Mouse (Mus musculus): Measurements from ENCODE around the gene Lonp1. TPM values are rescaled to one million over a fixed set of nuclear protein-coding genes. Genes with fewer than 3 reads are reported as not detected.

Gene Lonp1
- polyA plus RNA-seq, 1 experiment = 29.5 TPM

DNA sequence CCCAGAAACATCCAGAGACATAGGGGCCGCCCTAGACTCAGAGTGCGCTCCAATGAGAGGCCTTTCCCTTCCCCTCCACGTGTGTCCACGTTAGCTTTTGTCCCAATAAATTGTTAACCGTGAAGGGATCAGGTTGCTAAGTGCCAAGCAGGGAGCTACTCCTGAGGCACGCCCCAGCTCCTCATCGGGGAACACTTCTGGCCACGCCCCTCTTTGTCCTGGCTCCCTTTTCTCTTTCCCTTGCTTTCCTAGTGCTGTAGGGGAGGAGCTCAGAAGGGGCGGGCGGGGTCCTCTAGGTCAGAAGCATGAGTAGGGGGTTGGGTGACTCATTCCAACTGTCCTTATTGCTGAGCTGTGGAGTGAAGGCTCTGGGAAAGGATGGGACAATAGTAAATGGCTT is 37.6 kb upstream of the Lonp1 start:
- 47% methylated on average over 10 of the region's 10 CpGs for WGBS
- no peaks in the 10 kb centered on the region; the same call in 1 of the 2 replicates for H3K4me1 ChIP-seq (ENCODE audit: control insufficient read depth, insufficient read depth, low read length)
- H3K4me3 ChIP-seq (replicated peaks; ENCODE audit: control insufficient read depth, low read depth, low read length) = no peak overlapping the region
- no peak overlapping the region for H3K27ac ChIP-seq (ENCODE audit: control insufficient read depth, insufficient read depth, low read depth, low read length, poor library complexity)
- no peak for TF ChIP-seq CTCF (IDR thresholded peaks at IDR 0.05; ENCODE audit: control insufficient read depth, insufficient read depth, low read length)
- no peak for TF ChIP-seq POLR2A (IDR thresholded peaks at IDR 0.05; ENCODE audit: borderline replicate concordance, control insufficient read depth, low read depth, low read length)

DNA sequence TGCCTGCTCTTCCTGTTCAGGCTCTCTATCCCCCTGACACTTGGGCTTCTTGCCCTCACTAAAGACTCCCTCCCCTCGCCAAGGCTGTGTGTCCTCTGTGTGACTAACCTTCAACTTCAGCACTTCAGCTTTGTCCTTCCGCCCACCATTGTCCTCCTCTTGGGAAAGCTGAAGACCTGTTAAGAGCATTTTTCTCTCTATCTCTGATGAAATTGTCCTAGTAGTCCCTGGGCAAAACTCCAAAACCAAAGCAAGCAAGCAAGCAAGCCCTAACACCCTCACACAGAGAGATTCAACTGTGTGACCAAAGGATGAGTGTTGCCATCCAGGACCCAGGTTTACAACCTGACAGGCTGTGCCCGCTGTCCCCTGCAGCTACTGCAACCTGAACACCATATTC is 37.0 kb upstream of the Lonp1 start:
- Histone ChIP-seq H3K27ac (ENCODE audit: control insufficient read depth, insufficient read depth, low read depth, low read length, poor library complexity) (no peak overlapping the region), H3K4me1 (ENCODE audit: control insufficient read depth, insufficient read depth, low read length) (no peaks in the 10 kb centered on the region; the same call in 1 of the 2 replicates), H3K4me3 (replicated peaks; ENCODE audit: control insufficient read depth, low read depth, low read length) (no peak overlapping the region)
- TF ChIP-seq CTCF (IDR thresholded peaks at IDR 0.05; ENCODE audit: control insufficient read depth, insufficient read depth, low read length) (no peak), POLR2A (IDR thresholded peaks at IDR 0.05; ENCODE audit: borderline replicate concordance, control insufficient read depth, low read depth, low read length) (no peak)
- 70% methylated on average over 3 of the region's 3 CpGs for WGBS

DNA sequence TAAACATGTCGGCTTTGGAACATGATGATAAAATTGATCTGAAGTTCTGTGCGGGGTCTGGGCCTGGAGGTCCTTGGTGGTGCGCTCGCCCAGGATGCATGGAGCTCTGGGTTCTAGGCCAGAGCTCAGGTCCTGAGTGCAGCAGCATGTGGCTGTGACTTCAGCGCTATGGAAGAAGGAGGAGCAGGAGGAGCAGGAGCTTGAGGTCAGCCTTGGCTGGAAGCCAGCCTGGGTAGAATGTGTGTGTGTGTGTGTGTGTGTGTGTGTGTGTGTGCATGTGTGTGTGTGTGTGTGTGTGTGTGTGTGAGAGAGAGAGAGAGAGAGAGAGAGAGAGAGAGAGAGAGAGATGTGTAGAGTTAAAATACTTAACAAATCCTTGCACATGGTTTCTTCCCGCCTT is 29.5 kb upstream of the Lonp1 start:
- TF ChIP-seq CTCF (IDR thresholded peaks at IDR 0.05; ENCODE audit: control insufficient read depth, insufficient read depth, low read length) = no peak
- TF ChIP-seq POLR2A (IDR thresholded peaks at IDR 0.05; ENCODE audit: borderline replicate concordance, control insufficient read depth, low read depth, low read length) = no peak
- Histone ChIP-seq H3K4me1 (ENCODE audit: control insufficient read depth, insufficient read depth, low read length) (no peaks in the 10 kb centered on the region), H3K4me3 (replicated peaks; ENCODE audit: control insufficient read depth, low read depth, low read length) (no peak overlapping the region), H3K27ac (ENCODE audit: control insufficient read depth, insufficient read depth, low read depth, low read length, poor library complexity) (no peak overlapping the region)
- 71% methylated on average over 6 of the region's 6 CpGs for WGBS

DNA sequence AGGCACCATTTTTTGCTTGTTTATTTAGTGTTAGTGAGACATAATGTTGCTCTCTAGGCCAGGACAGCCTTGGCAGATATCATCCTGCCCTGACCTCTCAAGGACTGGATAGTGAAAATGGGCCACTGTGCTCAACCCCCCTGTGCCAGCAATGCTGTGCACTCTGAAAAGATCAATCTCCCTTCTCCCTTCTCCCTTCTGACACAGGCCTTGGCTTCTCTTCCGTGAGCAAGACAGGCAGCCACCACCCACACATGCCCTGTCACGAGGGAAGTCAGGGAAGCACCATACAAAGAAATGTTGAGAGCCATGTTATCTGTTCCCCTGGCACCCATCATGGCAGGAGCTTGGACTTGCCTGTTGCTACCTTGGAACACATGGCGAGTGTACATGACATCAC is 28.6 kb upstream of the Lonp1 start:
- Histone ChIP-seq H3K4me1 (ENCODE audit: control insufficient read depth, insufficient read depth, low read length) (no peaks in the 10 kb centered on the region), H3K27ac (ENCODE audit: control insufficient read depth, insufficient read depth, low read depth, low read length, poor library complexity) (no peak overlapping the region), H3K4me3 (replicated peaks; ENCODE audit: control insufficient read depth, low read depth, low read length) (no peak overlapping the region)
- 78% methylated on average over 3 of the region's 3 CpGs for WGBS
- no peak for TF ChIP-seq POLR2A (IDR thresholded peaks at IDR 0.05; ENCODE audit: borderline replicate concordance, control insufficient read depth, low read depth, low read length)
- TF ChIP-seq CTCF (IDR thresholded peaks at IDR 0.05; ENCODE audit: control insufficient read depth, insufficient read depth, low read length) = no peak

DNA sequence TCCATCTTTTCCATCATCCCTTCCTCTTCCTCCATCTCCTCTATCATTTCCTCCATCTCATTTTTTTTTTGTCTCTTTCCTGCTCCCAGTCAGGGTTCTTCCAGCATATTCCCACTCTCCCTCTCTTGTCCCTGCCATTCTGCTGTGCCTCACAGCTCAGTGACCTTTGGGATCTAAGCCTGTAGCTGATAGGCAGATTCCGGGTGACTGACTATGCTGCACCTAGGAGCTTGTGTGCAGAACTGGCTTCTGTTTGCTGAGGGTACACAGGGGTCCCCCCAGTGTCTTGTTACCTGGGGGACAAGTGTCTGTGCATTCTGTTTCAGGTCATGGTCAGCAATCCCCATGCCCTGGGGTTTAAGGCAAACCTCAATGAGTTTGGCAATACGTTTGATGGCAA is 28.1 kb upstream of the Lonp1 start:
- TF ChIP-seq POLR2A (IDR thresholded peaks at IDR 0.05; ENCODE audit: borderline replicate concordance, control insufficient read depth, low read depth, low read length) = no peak
- no peak for TF ChIP-seq CTCF (IDR thresholded peaks at IDR 0.05; ENCODE audit: control insufficient read depth, insufficient read depth, low read length)
- 76% methylated on average over 2 of the region's 2 CpGs for WGBS
- H3K4me3 ChIP-seq (replicated peaks; ENCODE audit: control insufficient read depth, low read depth, low read length) = no peak overlapping the region
- no peaks in the 10 kb centered on the region for H3K4me1 ChIP-seq (ENCODE audit: control insufficient read depth, insufficient read depth, low read length)
- H3K27ac ChIP-seq (ENCODE audit: control insufficient read depth, insufficient read depth, low read depth, low read length, poor library complexity) = no peak overlapping the region

DNA sequence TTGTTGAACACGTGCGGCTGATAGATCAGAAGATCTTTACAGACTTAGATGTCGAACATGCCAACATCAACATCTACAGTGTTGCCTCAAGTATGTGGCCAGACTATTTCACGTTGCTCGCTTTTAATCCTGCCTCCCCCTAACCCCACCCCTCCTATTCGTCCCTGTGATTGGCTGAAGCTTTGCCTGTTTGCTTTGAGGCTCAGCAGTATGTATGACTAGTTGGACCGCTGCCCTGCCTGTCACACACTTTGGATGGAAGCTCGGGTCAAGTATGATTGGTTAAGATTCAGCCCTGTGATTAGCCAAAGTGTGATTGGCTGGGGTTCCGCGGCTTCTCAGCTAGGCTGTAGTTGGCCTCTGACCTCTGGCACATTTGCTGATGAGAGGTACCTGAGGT is 25.1 kb upstream of the Lonp1 start:
- Histone ChIP-seq H3K4me3 (replicated peaks; ENCODE audit: control insufficient read depth, low read depth, low read length) (no peak overlapping the region), H3K4me1 (ENCODE audit: control insufficient read depth, insufficient read depth, low read length) (no peaks in the 10 kb centered on the region), H3K27ac (ENCODE audit: control insufficient read depth, insufficient read depth, low read depth, low read length, poor library complexity) (no peak overlapping the region)
- 32% methylated on average over 10 of the region's 10 CpGs for WGBS
- TF ChIP-seq CTCF (IDR thresholded peaks at IDR 0.05; ENCODE audit: control insufficient read depth, insufficient read depth, low read length) = no peak
- no peak for TF ChIP-seq POLR2A (IDR thresholded peaks at IDR 0.05; ENCODE audit: borderline replicate concordance, control insufficient read depth, low read depth, low read length)

DNA sequence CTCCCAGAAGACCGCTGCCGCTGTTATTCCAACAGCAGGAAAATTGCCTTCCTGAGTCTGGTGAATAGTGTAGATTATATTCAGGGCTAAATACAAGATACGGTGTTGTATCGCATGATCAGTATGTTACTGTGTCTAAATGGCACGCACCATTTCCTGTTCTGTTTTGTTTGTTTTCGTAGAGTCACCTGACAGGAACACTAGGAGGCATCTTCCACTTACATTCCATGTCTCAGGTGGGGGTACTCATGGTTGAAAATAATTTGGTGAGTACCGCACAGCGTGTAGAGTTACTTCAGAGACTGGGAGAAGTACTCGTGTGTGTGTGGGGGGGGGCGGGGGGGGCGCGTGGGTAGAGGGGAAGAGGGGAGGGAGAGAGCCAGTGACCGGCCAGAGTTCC is 20.9 kb upstream of the Lonp1 start:
- WGBS = 44% methylated on average over 10 of the region's 13 CpGs
- no peak for TF ChIP-seq POLR2A (IDR thresholded peaks at IDR 0.05; ENCODE audit: borderline replicate concordance, control insufficient read depth, low read depth, low read length)
- TF ChIP-seq CTCF (IDR thresholded peaks at IDR 0.05; ENCODE audit: control insufficient read depth, insufficient read depth, low read length) = no peak
- no peaks in the 10 kb centered on the region for H3K4me1 ChIP-seq (ENCODE audit: control insufficient read depth, insufficient read depth, low read length)
- H3K27ac ChIP-seq (ENCODE audit: control insufficient read depth, insufficient read depth, low read depth, low read length, poor library complexity) = no peak overlapping the region
- H3K4me3 ChIP-seq (replicated peaks; ENCODE audit: control insufficient read depth, low read depth, low read length) = no peak overlapping the region

DNA sequence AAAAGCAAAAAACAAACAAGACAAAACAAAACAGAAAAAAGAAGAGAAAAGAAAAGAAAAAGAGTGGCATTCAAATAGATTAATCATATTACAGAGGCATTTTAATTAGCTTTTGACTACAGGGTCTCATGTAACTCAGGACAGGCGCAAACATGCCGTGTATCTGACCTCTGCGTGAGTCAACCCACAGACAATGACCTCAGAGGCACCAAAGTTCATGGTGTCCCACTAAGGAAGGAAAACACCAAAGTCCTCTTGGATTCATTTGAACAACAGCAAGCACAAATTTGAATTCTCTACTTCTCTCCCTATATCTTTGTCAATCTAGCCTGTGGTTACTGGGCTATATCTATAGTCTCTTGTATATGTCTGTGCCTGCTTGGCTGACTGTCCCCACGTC is 16.6 kb upstream of the Lonp1 start:
- H3K27ac ChIP-seq (ENCODE audit: control insufficient read depth, insufficient read depth, low read depth, low read length, poor library complexity) = no peak overlapping the region
- no peaks in the 10 kb centered on the region; the same call in 1 of the 2 replicates for H3K4me1 ChIP-seq (ENCODE audit: control insufficient read depth, insufficient read depth, low read length)
- WGBS = 78% methylated on average over 4 of the region's 4 CpGs
- no peak overlapping the region for H3K4me3 ChIP-seq (replicated peaks; ENCODE audit: control insufficient read depth, low read depth, low read length)
- TF ChIP-seq CTCF (IDR thresholded peaks at IDR 0.05; ENCODE audit: control insufficient read depth, insufficient read depth, low read length) = no peak
- no peak for TF ChIP-seq POLR2A (IDR thresholded peaks at IDR 0.05; ENCODE audit: borderline replicate concordance, control insufficient read depth, low read depth, low read length)

DNA sequence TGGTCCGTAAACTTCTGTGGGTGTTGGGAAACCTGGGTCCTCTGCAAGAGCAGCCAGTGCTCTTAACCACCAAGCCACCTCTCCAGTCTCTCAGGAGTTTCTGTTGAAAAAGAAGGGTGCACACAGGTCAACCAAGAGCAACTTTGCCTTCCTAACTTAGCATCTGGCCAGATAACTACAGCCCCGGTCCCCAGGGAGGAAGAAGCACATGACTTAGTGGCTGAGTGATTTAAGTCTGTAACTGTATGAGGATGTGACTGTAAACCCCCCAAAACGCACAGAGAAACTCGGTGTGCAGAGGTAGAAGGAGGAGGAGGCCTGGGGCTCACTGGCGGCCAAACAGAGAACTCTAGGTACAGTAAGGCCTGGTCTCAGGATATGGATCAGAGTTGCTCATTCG is 7.3 kb upstream of the Lonp1 start:
- H3K4me1 ChIP-seq (ENCODE audit: control insufficient read depth, insufficient read depth, low read length) = no peaks in the 10 kb centered on the region
- no peak for TF ChIP-seq POLR2A (IDR thresholded peaks at IDR 0.05; ENCODE audit: borderline replicate concordance, control insufficient read depth, low read depth, low read length)
- no peak for TF ChIP-seq CTCF (IDR thresholded peaks at IDR 0.05; ENCODE audit: control insufficient read depth, insufficient read depth, low read length)
- no peak overlapping the region for H3K27ac ChIP-seq (ENCODE audit: control insufficient read depth, insufficient read depth, low read depth, low read length, poor library complexity)
- 65% methylated on average over 6 of the region's 6 CpGs for WGBS
- H3K4me3 ChIP-seq (replicated peaks; ENCODE audit: control insufficient read depth, low read depth, low read length) = no peak overlapping the region

All from bone marrow, adult 2 months (tissue).